Mouse (Mus musculus): ENCODE results near the gene Ccne1.
A peak's percentile ranks its signal among the peaks of the same experiment; 100 is the strongest.
"Not testable (repeated sequence)": the region's sequence is repeated elsewhere in the genome, so short reads cannot be mapped to it uniquely, and the experiment has no call there.

Gene Ccne1

GRCm38 (mm10) chr7:38107371-38108259 is at the start of gene Ccne1:
Gene Ccne1, minus strand, starts transcription at chr7:38107534.
- peak; percentile 97 for DNase-seq (ENCODE audit: low read depth, low spot score)

GRCm38 (mm10) chr7:38155829-38156228 is 48.5 kb upstream of the Ccne1 start:
- DNase-seq (ENCODE audit: low read depth, low spot score): no peak

GRCm38 (mm10) chr7:38152571-38152970 is 45.2 kb upstream of the Ccne1 start:
- no peak for DNase-seq (ENCODE audit: low read depth, low spot score)

GRCm38 (mm10) chr7:38151706-38152312 is 44.5 kb upstream of the Ccne1 start:
- DNase-seq (ENCODE audit: low read depth, low spot score): no peak

DNA sequence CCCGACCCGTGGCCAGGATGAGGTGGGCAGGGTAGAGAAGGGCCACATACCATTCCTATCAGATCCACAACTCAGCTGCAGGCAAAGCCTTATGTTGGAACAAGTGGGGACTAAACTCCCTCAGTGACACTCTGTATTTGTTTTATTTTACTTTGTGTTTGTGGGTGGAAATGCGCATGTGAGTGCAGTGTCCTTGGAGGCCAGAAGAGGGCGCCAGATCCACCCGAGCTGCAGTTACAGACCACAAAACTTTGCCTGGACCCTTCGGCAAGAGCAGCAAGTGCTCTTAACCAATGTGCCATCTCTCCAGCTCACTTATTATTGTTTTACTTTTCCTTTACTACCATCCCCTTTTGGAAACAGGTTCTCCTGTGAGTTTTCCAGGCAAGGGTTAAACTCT is 40.1 kb upstream of the Ccne1 start:
- DNase-seq (ENCODE audit: low read depth, low spot score): no peak

DNA sequence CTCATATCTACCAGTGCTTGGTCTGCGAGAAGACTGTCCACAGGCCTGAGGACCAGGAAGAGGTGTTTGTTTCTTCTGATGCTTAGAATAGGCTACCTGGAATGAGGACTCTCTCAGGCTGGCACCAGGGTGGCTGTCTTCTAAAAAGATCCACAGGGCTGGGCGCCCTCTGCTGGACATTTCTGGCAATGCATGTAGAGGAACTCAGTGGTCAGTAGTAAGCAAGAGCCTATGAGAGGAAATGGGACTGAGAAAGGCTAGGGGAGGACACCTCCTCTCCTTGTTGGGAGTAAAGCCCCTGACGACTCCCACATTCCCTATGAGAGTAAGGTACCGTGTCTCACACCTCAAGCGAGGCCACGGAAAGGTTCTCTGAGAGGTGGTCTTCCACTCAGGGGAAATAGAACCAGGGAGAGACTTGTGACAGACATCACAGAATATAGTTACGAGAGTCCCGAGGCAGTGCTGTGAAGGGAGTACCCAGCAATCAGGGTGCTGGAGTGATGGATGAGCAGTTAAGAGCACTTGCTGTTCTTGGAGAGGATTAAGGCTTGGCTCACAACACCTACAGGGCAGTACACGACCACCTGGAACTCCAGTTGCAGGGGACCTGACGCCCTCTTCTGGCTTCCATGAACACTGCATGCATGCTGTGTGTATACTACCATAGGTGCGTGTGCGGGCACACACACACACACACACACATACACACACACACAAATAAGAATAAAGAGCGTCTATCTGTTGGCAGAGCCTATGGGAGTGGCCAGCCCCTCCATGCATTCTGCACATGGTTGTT is 34.6 kb upstream of the Ccne1 start:
- DNase-seq (ENCODE audit: low read depth, low spot score): peak; percentile 92

DNA sequence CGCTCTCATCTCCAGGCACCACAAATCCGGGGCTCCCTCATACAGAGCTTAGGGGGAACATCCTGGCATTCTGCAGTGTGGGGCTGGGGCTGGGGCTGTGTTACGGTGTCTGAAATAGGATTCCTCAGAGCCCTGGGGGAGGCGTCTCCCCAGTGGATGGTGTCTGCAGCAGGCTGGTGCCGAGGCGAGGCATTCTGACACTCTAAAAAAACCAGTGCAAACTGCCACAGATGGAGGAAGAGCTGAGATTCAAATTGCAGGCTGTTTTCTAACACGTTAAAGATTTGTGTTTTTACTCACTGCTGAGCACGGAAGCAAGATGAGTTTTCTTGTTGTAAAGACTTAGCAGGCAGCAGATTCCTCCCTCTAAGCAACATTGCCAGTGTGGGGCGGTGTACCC is 33.0 kb upstream of the Ccne1 start:
- no peak for DNase-seq (ENCODE audit: low read depth, low spot score)

DNA sequence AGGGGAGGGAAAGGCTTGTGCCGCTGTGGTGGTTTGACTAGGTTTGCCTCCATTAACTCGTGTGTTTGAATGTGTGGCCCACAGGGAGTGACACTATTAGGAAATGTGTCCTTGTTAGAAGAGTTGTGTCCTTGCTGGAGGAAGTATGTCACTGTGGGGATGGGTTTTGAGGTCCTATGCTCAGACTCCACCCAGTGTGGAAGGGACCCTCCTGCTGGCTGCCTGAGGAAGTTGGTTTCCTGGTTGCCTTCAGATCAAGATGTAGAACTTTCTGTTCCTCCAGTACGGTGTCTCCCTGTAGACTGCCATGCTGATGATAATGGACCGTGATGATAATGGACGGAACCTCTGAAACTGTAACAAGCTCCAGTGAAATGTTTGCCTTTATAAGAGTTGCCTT is 27.1 kb upstream of the Ccne1 start:
- DNase-seq (ENCODE audit: low read depth, low spot score): no peak

DNA sequence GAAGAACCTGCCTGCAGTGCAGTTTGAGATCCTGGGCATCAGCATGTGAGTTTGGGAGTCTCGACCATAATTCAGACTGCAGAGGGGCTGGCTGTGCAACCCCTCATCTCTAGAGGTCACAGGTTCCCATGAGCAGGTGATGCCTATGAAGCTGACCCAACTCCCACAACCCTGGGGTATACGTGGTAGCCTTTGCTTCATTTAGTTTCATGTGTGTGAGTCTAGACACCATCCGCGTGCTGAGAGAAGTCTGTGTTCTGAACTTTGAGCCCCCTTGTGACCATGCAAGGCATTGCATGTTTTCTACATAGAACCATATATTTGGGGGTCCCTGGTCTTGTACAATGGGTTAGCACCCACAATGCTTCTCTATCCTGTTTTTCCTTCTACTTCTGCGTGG is 23.9 kb upstream of the Ccne1 start:
- peak; percentile 73 for DNase-seq (ENCODE audit: low read depth, low spot score)

- no peak for DNase-seq (ENCODE audit: low read depth, low spot score)
Observed at GRCm38 (mm10) chr7:38129986-38130729, 22.8 kb upstream of the Ccne1 start.

GRCm38 (mm10) chr7:38129491-38129890 is 22.2 kb upstream of the Ccne1 start:
- DNase-seq (ENCODE audit: low read depth, low spot score): no peak

DNA sequence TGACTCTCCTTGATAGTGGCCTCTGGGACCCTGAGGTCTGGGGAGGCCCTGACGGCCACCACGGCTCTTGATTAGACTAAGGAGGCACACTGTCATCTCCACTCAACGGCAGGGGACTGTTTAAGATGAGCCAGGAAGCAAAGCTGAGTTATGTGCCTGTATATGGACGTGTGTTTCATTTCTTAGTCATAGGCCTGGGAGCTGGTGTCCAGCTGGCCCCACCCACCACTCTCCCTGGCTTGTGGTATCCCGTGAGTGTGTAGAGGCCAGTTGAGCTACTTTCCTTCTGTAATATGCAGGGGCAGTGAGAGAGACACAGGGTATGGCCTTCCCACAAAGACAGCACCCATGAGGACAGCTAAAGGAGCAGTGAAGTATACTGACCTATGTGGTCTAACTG is 20.9 kb upstream of the Ccne1 start:
- not testable (repeated sequence) for DNase-seq (ENCODE audit: low read depth, low spot score)

GRCm38 (mm10) chr7:38125565-38126159 is 18.3 kb upstream of the Ccne1 start:
- DNase-seq (ENCODE audit: low read depth, low spot score): no peak

DNA sequence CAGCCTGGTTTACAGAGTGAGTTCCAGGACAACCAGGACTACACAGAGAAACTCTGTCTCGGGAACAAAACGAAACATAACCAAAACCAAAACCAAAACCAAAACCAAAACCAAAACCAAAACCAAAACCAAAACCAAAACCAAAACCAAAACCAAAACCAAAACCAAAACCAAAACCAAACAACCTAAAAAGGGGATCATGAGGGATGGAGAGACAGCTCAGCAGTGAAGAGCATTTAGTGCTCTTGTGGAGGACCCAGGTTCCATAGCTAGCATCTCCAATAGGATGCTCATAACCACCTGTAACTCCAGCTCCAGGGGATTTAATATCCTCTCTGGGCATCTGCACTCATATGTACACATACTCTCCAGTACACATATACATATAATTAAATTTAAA is 16.8 kb upstream of the Ccne1 start:
- DNase-seq (ENCODE audit: low read depth, low spot score): not testable (repeated sequence)

DNA sequence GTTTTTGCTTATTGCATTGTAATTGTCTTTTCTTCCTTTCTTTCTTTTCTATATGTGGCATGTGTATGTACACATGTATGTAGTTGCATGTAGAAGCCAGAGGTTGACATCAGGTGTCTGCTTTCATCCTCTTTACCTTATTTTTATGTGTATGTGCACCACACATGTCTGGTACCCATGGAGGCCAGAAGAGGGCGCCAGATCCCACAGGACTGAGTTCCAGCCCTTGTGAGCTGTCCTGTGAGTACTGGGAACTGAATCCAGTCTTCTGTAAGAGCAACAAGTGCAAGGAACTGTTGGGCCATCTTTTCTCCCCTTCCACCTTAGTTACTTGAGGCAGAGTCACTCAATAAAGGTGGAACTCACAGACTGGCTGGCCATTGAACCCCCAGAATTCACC is 11.3 kb upstream of the Ccne1 start:
- DNase-seq (ENCODE audit: low read depth, low spot score): no peak

DNA sequence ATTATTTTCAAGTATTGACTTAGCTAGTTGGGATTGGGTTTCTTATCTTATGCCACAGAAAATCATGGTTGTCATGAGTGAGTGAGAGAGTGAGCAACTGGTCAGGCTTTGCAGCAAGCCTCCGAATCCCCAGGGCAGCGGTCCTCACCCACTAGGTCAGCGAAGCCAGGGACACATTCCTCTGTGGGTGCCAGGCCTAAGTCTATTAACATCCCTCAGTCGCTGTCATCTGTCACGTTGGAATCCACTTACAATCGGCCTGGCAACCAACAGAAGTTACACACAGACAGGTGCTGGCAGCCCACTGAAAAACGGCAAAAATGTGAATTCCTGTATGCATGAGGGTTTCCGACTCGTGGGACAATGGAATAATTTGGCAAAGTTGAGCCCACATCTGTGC is 5.1 kb upstream of the Ccne1 start:
- no peak for DNase-seq (ENCODE audit: low read depth, low spot score)

DNA sequence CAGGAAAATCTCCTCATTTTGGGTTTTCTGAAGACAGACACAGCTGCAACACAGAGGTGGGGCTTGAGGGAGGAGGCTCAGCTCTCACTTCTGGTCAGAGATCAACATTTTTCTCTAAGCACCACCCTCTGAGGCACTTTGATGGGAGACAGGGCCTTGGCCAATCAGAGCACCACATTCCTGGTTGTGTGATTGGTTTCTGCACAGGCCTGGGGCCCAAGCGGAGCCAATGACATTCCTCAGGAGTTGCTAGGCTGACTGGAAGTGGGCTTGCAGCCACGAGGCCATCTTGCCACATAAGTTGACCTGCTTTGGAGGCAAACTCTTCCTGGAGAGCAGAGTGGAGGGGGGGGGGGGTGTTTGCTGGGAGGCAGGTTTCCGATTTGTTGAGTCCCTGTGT is 4.7 kb upstream of the Ccne1 start:
- DNase-seq (ENCODE audit: low read depth, low spot score): peak; percentile 88

GRCm38 (mm10) chr7:38108260-38108632 is 912 bp upstream of the Ccne1 start:
- DNase-seq (ENCODE audit: low read depth, low spot score): no peak

DNA sequence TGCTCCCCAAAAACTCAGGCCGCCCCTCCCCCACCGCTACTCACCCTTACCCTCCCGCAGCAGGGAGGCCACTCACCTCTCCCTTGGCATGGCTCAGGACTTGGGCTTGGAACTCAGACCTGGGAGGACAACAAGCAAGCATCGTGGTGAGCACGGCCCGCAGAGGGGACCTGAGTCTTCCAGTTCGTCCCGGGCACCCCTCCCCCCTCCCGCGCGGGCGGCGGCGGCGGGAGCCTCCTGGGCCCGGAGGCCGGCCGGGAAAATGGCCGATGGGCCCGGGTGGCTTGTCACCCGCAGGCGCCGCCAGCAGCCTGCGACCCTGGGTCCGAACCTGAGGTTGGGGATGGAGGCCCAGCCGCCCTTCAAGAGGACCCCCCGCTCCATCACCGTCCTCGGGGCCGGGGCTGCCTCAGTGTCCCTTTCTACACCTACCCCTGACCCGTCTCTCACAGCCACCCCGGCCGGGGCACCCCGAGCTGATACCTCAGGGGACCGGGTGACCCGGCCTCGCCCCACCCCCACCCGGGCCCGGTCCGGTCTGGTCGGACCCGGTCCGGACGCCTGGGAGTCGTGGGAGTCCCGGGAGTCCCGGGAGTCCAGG is 523 bp downstream of the Ccne1 start:
- DNase-seq (ENCODE audit: low read depth, low spot score): no peak

DNA sequence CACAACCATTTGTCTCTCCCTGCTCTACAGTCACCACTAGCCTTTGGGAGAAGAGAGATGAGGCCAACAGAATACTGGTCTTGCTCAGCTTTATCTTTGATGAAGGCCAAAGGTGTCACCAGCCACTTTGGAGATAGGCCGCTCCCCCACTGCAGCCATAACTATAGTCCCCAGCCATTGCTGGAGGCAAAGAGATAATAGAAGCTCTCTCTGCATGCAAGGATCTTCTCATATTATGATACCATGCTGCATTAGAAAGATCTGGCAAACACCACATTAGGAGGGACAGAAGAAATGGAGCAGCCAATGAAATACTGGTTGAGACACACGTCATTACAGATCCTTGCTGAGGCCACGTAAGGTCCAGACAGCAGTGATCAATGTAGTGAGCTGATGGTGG is 2.0 kb downstream of the Ccne1 start:
- DNase-seq (ENCODE audit: low read depth, low spot score): no peak

- no peak for DNase-seq (ENCODE audit: low read depth, low spot score)
Observed at GRCm38 (mm10) chr7:38104097-38104496, 3.2 kb downstream of the Ccne1 start.
